Comparison of ENCODE assay signal across 8 mouse cellular contexts in genomic region chr8:127063551-127064360, GRCm38 (mm10). TPM values are rescaled to one million over a fixed set of nuclear protein-coding genes. Genes with fewer than 3 reads are reported as not detected.
DNase-seq lines count a peak whose midpoint lies in the region; ATAC-seq and TF ChIP-seq lines count a peak whose summit lies in the region.

Gene Pard3 (plus strand): TSS chr8:127063893.

- peaks cover 21% of the 10 kb centered on the region; the same call in 1 of the 2 replicates for H3K4me1 ChIP-seq in hindbrain, postnatal 0 days (ENCODE audit: insufficient read depth, low read length)

- peak within 1 kb of the TSS; percentile 86 for H3K4me2 ChIP-seq in hindbrain, postnatal 0 days (ENCODE audit: low read depth, low read length)

- H3K27ac ChIP-seq in hindbrain, postnatal 0 days: peak within 1 kb of the TSS; percentile 86

- H3K36me3 ChIP-seq in hindbrain, postnatal 0 days (ENCODE audit: insufficient read depth, low read length): no peaks in the 10 kb centered on the region

- peak within 1 kb of the TSS; percentile 69 for H3K4me3 ChIP-seq in hindbrain, postnatal 0 days (ENCODE audit: low read length)

- TF ChIP-seq CTCF in hindbrain, postnatal 0 days (IDR thresholded peaks at IDR 0.05; ENCODE audit: low read depth): peak; percentile 58

- H3K9ac ChIP-seq in hindbrain, postnatal 0 days (replicated peaks; ENCODE audit: low read length): peak within 1 kb of the TSS; percentile 74

- peak; percentile 92 for DNase-seq in adrenal gland, adult 2 months
- DNase-seq in gastrocnemius, postnatal 10 days: peak; percentile 81
- peak; percentile 89 for DNase-seq in hindbrain, postnatal 0 days (ENCODE audit: low spot score)
- peak; percentile 19 to 54 for DNase-seq in left cerebral cortex, adult 9 months (ENCODE audit: low spot score in 2 of 2)
- DNase-seq in right cerebral cortex, postnatal 36 days (ENCODE audit: low spot score in 2 of 2): peak; percentile 36 to 38

- H3K27me3 ChIP-seq in hindbrain, postnatal 0 days (ENCODE audit: insufficient read depth, low read length): no peaks in the 10 kb centered on the region

- peak; percentile 42; the same call in 1 of the 2 replicates for ATAC-seq in common myeloid progenitor, adult 5-6 weeks (replicated peaks; ENCODE audit: low read depth, poor library complexity, severe bottlenecking)
- ATAC-seq in hindbrain, postnatal 0 days: peak; percentile 95
- peak; percentile 58; the same call in 1 of the 2 replicates for ATAC-seq in megakaryocyte progenitor cell, adult 5-6 weeks (replicated peaks; ENCODE audit: poor library complexity)
- ATAC-seq in activated CD4-positive, CD25-positive, alpha-beta regulatory T cell, adult 4 months: no peak

- no peaks in the 10 kb centered on the region for H3K9me3 ChIP-seq in hindbrain, postnatal 0 days (ENCODE audit: low read length)

- under 1% methylated on average over 69 of the region's 98 CpGs for WGBS in hindbrain, postnatal 0 days

RNA-seq across cellular contexts. Expression of gene Pard3, which starts in this region (rescaled TPM):
- total RNA-seq in adrenal gland, adult 2 months (2021): 10 to 100 TPM; 31.4 to 45.4 TPM
- 39.0 and 56.9 TPM in 2 replicates for polyA plus RNA-seq in adrenal gland, adult 2 months (2012; rRNA removed)
- not detected in 2 replicates for total RNA-seq in common myeloid progenitor, adult 5-6 weeks (2017)
- total RNA-seq in gastrocnemius, postnatal 10 days (2021): 10 to 100 TPM; 30.3 to 37.2 TPM
- 29.3 and 36.0 TPM in 2 replicates for total RNA-seq in hindbrain, postnatal 0 days (2014; rRNA removed)
- polyA plus RNA-seq in hindbrain, postnatal 0 days (2015; fragmentation: Nextera tagmentation; extraction: Ambion mirVana): 11.9 and 12.8 TPM in 2 replicates
- not detected in 2 replicates for total RNA-seq in megakaryocyte progenitor cell, adult 5-6 weeks (2015)
- total RNA-seq in megakaryocyte progenitor cell, adult 5-6 weeks (2017): not detected in 2 replicates
- under 1 TPM; 0.13 to 0.61 TPM for polyA plus RNA-seq in activated CD4-positive, CD25-positive, alpha-beta regulatory T cell, adult 4 months (2017; shearing (Covaris generic))

Comparison
In these comparisons a context has a peak if more than half of its experiments do, and no peak if none do; other contexts are left out.
1. RNA of gene Pard3 (total RNA-seq): 31.4 to 45.4 TPM in adrenal gland, adult 2 months, 30.3 to 37.2 TPM in gastrocnemius, postnatal 10 days and 29.3 to 36.0 TPM in hindbrain, postnatal 0 days; not detected in common myeloid progenitor, adult 5-6 weeks and not detected in megakaryocyte progenitor cell, adult 5-6 weeks; every median in the first group is over 10 times any median in the second.
2. Peak in ATAC-seq in common myeloid progenitor, adult 5-6 weeks; RNA of the gene not detected or under 1 TPM.
3. Peak in ATAC-seq in megakaryocyte progenitor cell, adult 5-6 weeks; RNA of the gene not detected or under 1 TPM.
4. DNase-seq: peak in every context shown above with its lines; median percentile 92 in adrenal gland, adult 2 months; 89 in hindbrain, postnatal 0 days; 81 in gastrocnemius, postnatal 10 days; 37 in right cerebral cortex, postnatal 36 days; 36 in left cerebral cortex, adult 9 months.